Mouse (Mus musculus) cerebellum, postnatal 36 days (tissue): ENCODE results near the gene Xrra1.
"Not testable (repeated sequence)": the region's sequence is repeated elsewhere in the genome, so short reads cannot be mapped to it uniquely, and the experiment has no call there.

Experiments used
- DNase-seq, 2 experiments: peaks; one replicate each; pipeline ENCODE4 v3.0.0; 2021 to 2022; ENCODE audit warnings: mixed read lengths in 2 of 2

Gene Xrra1

GRCm38 (mm10) chr7:99858813-99859585 lies at the start of gene Xrra1:
Xrra1 (plus strand) TSS chr7:99859116.
- DNase-seq: peak; percentile 95 to 96

GRCm38 (mm10) chr7:99810814-99811213 lies 48.1 kb upstream of the Xrra1 start:
- no peak for DNase-seq

- DNase-seq: no peak
These were observed 47.3 kb upstream of the Xrra1 start for GRCm38 (mm10) chr7:99811661-99812060.

- peak in 1 of 2 experiments; percentile 12 for DNase-seq
These were observed 45.5 kb upstream of the Xrra1 start for GRCm38 (mm10) chr7:99813394-99813793.

- not testable (repeated sequence) for DNase-seq
These were observed 40.7 kb upstream of the Xrra1 start for GRCm38 (mm10) chr7:99818181-99818725.

GRCm38 (mm10) chr7:99821953-99822352 lies 37.0 kb upstream of the Xrra1 start:
- DNase-seq: no peak

- DNase-seq: no peak
These were observed 36.5 kb upstream of the Xrra1 start for GRCm38 (mm10) chr7:99822426-99822825.

GRCm38 (mm10) chr7:99823045-99823663 lies 35.8 kb upstream of the Xrra1 start:
- no peak for DNase-seq

- DNase-seq: no peak
These were observed 34.0 kb upstream of the Xrra1 start for GRCm38 (mm10) chr7:99824649-99825483.

- DNase-seq: no peak
These were observed 33.4 kb upstream of the Xrra1 start for GRCm38 (mm10) chr7:99825511-99825910.

GRCm38 (mm10) chr7:99826096-99826495 lies 32.8 kb upstream of the Xrra1 start:
- DNase-seq: no peak

GRCm38 (mm10) chr7:99828083-99828570 lies 30.8 kb upstream of the Xrra1 start, which contains the start of gene Neu3:
Neu3 (minus strand) TSS chr7:99828417.
- DNase-seq: peak; percentile 91 to 94

- no peak for DNase-seq
These were observed 25.6 kb upstream of the Xrra1 start for GRCm38 (mm10) chr7:99833115-99833845.

GRCm38 (mm10) chr7:99833846-99834222 lies 25.1 kb upstream of the Xrra1 start:
- DNase-seq: no peak

GRCm38 (mm10) chr7:99834314-99834853 lies 24.5 kb upstream of the Xrra1 start:
- no peak for DNase-seq

- DNase-seq: no peak
These were observed 22.1 kb upstream of the Xrra1 start for GRCm38 (mm10) chr7:99836781-99837180.

- no peak for DNase-seq
These were observed 21.4 kb upstream of the Xrra1 start for GRCm38 (mm10) chr7:99837358-99838071.

GRCm38 (mm10) chr7:99838241-99838640 lies 20.7 kb upstream of the Xrra1 start:
- DNase-seq: no peak

- no peak for DNase-seq
These were observed 13.2 kb upstream of the Xrra1 start for GRCm38 (mm10) chr7:99845533-99846236.

- no peak for DNase-seq
These were observed 8.4 kb upstream of the Xrra1 start for GRCm38 (mm10) chr7:99850534-99850933.

GRCm38 (mm10) chr7:99851121-99851520 lies 7.8 kb upstream of the Xrra1 start:
- no peak for DNase-seq
